Mouse (Mus musculus): ENCODE results near the gene Arfrp1.

DNA sequence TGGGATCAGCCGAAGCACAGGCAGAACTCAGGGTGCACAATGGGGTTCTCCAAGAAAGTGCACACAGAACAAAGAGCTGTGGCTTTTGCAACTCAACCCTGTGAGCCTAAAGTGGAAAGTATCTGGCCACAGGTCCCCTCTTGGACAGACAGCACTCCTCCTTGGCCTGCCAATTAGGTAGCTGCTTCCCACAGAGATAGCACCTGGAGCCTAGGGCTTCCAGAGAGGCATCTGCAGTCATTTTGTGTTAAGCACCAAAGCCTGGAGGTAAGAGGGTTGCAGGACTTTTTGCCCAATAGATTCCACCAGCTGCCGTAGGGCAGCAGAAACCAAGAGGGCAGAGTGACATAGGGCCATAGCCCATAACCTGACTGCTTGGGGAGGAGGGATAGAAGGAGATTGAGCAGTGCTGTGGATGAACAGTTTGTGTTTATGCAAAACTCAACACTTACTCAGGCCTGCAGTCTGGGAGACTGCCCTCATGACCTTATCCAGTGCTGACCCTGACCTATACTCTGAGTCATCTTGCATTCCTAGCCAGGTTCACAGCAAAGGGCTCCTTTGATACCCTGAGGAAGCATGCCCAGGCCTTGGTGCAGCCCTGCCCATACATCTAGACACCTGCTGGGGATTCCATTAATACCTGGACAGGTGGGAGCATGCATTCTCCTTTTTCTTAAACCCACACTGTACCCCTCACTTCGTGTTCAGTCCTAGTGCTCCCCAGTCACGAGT lies 25.1 kb upstream of the Arfrp1 start:
- no peak for TF ChIP-seq POLR2A (IDR thresholded peaks at IDR 0.05; ENCODE audit: control insufficient read depth, extremely low read depth, insufficient read depth, low read length, poor library complexity)
- TF ChIP-seq CTCF (IDR thresholded peaks at IDR 0.05; ENCODE audit: borderline replicate concordance, control insufficient read depth, extremely low read depth, insufficient read depth, low read length, poor library complexity): no peak
